Mouse (Mus musculus): Measurements from ENCODE around the gene Slc22a2. TPM values are rescaled to one million over a fixed set of nuclear protein-coding genes. Genes with fewer than 3 reads are reported as not detected.

The Slc22a2 gene
- total RNA-seq, 2 experiments from 2014 or later, result not detected

Other genes with a start within 250 kb of the Slc22a2 start
- gene Plg, start 205.5 kb upstream of the Slc22a2 start, total RNA-seq (2021), result under 1 TPM in 1 of 2 experiments, not detected in 1; 0.52 TPM
- gene Slc22a3, start 76.4 kb upstream of the Slc22a2 start, total RNA-seq (2021), result 1 to 10 TPM; 1.1 to 1.3 TPM
- gene Slc22a1, start 91.7 kb downstream of the Slc22a2 start, total RNA-seq (2021), result under 1 TPM in 1 of 2 experiments, not detected in 1; 0.62 TPM
- gene Igf2r, start 185.5 kb downstream of the Slc22a2 start, total RNA-seq (2021), result 10 to 100 TPM; 42.4 to 43.3 TPM